Mouse (Mus musculus) ES-Bruce4 (cell line): ENCODE measurements around the gene Tada2a. TPM values are rescaled to one million over a fixed set of nuclear protein-coding genes. Genes with fewer than 3 reads are reported as not detected.

ENCODE experiments used
- H3K27ac ChIP-seq: 2 replicates; pipeline ENCODE4 v1.5.1; 2012; ENCODE audit warnings: low read length, inconsistent platforms; ENCODE audit not compliant: insufficient read depth
- H3K27me3 ChIP-seq: 2 replicates; pipeline ENCODE4 v1.6.1; 2012; ENCODE audit warnings: mild to moderate bottlenecking, low read length, inconsistent platforms; ENCODE audit not compliant: control insufficient read depth, poor library complexity, insufficient read depth, severe bottlenecking
- H3K36me3 ChIP-seq: 2 replicates; pipeline ENCODE4 v1.6.1; 2012; ENCODE audit warnings: inconsistent platforms, mild to moderate bottlenecking, low read length, moderate library complexity; ENCODE audit not compliant: control insufficient read depth, poor library complexity, insufficient read depth, severe bottlenecking
- H3K4me1 ChIP-seq: one replicate; pipeline ENCODE4 v1.8.1; 2011; ENCODE audit warnings: low read length; ENCODE audit not compliant: control insufficient read depth, insufficient read depth
- H3K4me3 ChIP-seq: 2 replicates; pipeline ENCODE4 v1.5.1; 2011; ENCODE audit warnings: low read depth, mild to moderate bottlenecking, low read length
- H3K9ac ChIP-seq: 2 replicates; pipeline ENCODE4 v1.6.1; 2012; ENCODE audit warnings: low read depth, mild to moderate bottlenecking, inconsistent platforms; ENCODE audit not compliant: poor library complexity, severe bottlenecking
- H3K9me3 ChIP-seq: replicated peaks from 2 replicates; pipeline ENCODE4 v1.6.1; 2012; ENCODE audit warnings: mild to moderate bottlenecking, low read length, inconsistent platforms; ENCODE audit not compliant: control insufficient read depth, poor library complexity, insufficient read depth, severe bottlenecking
- CTCF ChIP-seq: IDR thresholded peaks from one replicate; pipeline ENCODE4 v1.8.1; 2011; ENCODE audit warnings: low read depth, low read length
- EP300 ChIP-seq: IDR thresholded peaks from 2 replicates; pipeline ENCODE4 v1.6.1; 2011; ENCODE audit warnings: low read depth, low read length; ENCODE audit not compliant: insufficient read depth
- POLR2A ChIP-seq: IDR thresholded peaks from one replicate; pipeline ENCODE4 v1.8.1; 2011; ENCODE audit warnings: low read length; ENCODE audit not compliant: insufficient read depth
- polyA plus RNA-seq: library from polyadenylated mRNA; stranded (reverse); fragments of >200 nt; gene quantifications from 2 replicates; pipeline ENCODE4 v1.2.4, GENCODE M21; 2011; ENCODE audit warnings: low read depth; ENCODE audit not compliant: missing spikeins, insufficient read depth, insufficient read length

The Tada2a gene
- polyA plus RNA-seq, 1 experiment: 95.8 TPM

- Histone ChIP-seq H3K27ac (no peak overlapping the region), H3K4me1 (no peaks in the 10 kb centered on the region), H3K27me3 (no peaks in the 10 kb centered on the region), H3K36me3 (peaks cover 39% of the 10 kb centered on the region), H3K9ac (no peak overlapping the region), H3K4me3 (no peak overlapping the region), H3K9me3 (no peaks in the 10 kb centered on the region)
- TF ChIP-seq CTCF: no peak
- TF ChIP-seq EP300: no peak
- no peak for TF ChIP-seq POLR2A
These were observed 50.0 kb downstream of the Tada2a start for GRCm38 (mm10) chr11:84079361-84079760.

DNA sequence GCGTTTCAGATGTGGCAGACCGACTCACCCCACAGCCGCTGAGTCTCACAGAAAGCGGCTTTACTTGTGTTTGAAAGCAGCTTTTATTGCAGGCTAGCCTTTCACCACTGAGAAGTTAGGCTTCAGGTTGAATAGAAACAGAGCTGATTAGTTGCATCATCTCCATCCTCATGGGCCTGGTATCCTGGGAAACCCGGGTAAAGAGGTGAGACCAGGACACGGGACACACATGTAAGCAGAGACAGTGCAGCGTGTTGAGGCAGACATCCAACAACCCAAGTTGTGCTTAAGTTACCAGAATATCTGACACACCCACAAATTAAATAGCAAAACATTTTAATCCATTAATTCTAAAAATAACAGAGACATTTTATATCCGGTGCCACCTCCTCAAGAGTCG, 50.8 kb downstream of the Tada2a start:
- H3K36me3 ChIP-seq: peaks cover 33% of the 10 kb centered on the region
- no peak overlapping the region for H3K9ac ChIP-seq
- no peaks in the 10 kb centered on the region for H3K4me1 ChIP-seq
- H3K9me3 ChIP-seq: no peaks in the 10 kb centered on the region
- H3K4me3 ChIP-seq: no peak overlapping the region
- H3K27ac ChIP-seq: no peak overlapping the region; the same call in 1 of the 2 replicates
- H3K27me3 ChIP-seq: no peaks in the 10 kb centered on the region
- TF ChIP-seq POLR2A (no peak), CTCF (no peak), EP300 (no peak)

DNA sequence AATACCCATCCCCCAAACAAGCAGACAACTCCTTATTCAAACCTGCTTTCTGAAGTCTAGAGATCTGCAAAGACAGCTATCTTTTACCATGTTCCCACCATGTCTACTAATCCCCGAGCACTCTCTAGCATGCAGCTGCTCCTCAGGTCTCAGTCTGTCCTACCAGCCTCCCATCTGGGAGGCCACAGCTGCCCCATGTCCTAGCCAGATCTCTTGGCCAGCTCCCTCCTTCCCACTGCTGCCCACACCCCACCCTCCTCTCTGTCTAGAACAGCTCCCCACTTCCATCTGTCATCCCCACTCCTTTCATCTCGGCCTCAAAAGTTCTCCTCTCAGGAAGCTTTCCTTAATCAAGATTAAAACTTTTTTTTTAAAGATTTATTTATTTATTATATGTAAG, 52.4 kb downstream of the Tada2a start:
- TF ChIP-seq CTCF: no peak
- TF ChIP-seq EP300: no peak
- TF ChIP-seq POLR2A: no peak
- Histone ChIP-seq H3K9me3 (no peaks in the 10 kb centered on the region), H3K27me3 (no peaks in the 10 kb centered on the region), H3K4me3 (no peak overlapping the region), H3K27ac (no peak overlapping the region), H3K36me3 (peaks cover 22% of the 10 kb centered on the region), H3K9ac (no peak overlapping the region), H3K4me1 (peaks cover 2% of the 10 kb centered on the region)

DNA sequence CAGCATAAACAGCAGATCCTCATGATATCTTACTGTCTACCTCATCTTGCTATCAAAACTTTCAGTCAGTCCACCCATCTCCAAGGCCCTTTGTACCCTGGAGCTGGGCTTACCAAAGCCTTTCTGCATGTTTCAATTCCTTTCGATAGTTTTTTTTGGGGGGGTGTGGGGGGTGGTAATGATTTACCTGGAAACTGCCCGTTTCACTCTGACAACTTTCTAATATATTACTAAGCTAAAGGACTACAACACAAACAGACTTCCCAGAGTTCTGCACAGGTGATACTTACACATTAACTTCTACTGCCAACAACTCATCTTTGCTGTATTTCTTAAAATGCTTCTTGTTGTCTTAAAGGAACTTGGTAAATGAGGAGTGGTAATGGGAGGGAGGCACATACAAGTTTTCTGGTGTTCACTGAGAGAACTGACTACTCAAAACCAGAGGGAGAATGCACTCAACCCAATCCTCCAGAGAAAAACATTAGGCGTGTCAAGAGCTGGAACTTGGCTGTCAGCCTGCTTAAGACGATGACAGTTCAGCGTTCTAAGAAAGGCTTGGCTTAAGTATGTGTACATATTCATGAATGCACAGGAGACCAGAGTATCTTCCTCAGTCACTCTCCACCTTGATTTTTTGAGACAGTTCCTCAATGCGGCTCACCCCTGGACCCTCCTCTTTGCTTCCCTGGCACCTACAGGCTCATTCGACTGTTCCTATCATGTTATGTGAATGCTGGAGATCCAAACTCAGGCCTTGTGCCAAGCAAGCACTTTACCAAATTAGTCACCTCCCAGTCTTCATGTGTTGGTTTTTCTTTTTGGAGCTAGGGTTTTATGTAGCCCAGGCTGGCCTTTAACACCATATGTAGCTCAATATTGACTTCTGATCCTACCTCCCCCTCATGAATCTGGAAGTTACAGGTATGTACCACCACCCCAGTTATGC, 55.3 kb downstream of the Tada2a start:
- Histone ChIP-seq H3K4me1 (peaks cover 2% of the 10 kb centered on the region), H3K9ac (no peak overlapping the region), H3K4me3 (no peak overlapping the region), H3K27ac (no peak overlapping the region), H3K27me3 (no peaks in the 10 kb centered on the region), H3K36me3 (peaks cover 11% of the 10 kb centered on the region), H3K9me3 (no peaks in the 10 kb centered on the region)
- no peak for TF ChIP-seq EP300
- no peak for TF ChIP-seq CTCF
- no peak for TF ChIP-seq POLR2A

DNA sequence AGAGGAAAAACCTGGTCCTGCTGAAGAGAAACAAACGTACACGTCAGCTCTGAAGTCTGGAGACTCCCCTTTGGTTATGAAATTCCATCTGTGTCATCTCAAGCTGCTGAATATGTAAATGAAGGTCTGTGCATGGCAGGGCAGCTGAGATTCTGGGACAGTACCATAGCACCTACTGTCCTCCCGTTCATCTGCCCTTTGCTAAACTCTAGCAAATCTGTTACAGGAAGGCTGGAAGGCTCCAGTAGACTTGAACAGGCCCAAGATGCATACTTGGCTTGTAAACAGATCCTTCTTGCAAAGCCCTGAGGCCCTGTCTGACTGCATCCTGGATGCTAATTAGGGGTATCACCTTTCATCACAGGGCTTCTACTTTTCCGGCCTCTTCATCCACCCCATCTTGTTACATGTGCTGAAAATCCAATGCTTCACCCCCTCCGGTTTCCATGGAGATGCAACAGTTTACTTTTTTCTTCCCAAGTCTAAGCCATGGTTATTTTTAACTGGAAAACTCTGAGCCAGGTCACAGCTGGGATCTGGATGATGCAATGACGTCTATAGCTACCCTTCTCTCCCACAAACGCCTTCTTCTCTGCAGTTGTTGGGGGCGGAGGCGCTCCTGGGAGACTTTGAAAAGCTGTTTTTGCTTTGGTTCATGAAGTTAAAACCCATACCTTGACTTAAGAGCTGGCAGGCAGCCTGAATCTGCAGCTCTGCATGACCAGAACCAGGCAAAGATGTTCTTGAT, 56.3 kb downstream of the Tada2a start:
- no peak for TF ChIP-seq CTCF
- no peak for TF ChIP-seq POLR2A
- no peak for TF ChIP-seq EP300
- H3K27ac ChIP-seq: 0 out of 2 replicates have a peak overlapping the region, but pooled peaks have one; percentile 49
- no peaks in the 10 kb centered on the region for H3K9me3 ChIP-seq
- no peak overlapping the region for H3K9ac ChIP-seq
- peaks cover 2% of the 10 kb centered on the region for H3K4me1 ChIP-seq
- H3K4me3 ChIP-seq: no peak overlapping the region
- peaks cover under 1% of the 10 kb centered on the region; the same call in 1 of the 2 replicates for H3K36me3 ChIP-seq
- no peaks in the 10 kb centered on the region for H3K27me3 ChIP-seq

DNA sequence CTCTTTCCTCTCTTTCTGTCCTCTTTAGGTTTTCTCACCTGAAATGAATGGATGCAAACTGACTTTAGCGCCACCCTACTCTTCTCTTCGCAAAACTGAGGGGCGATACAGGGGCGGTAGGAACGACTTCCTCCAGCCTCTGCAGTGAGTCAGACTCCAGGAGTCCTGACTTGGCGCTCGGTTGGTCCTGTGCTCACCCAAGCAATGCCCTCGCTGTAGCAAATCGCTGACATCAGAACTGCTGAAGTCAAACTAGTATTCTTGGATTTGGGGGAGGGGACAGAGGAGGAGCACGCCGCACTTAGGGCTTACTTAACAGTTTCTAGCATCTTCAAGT, 60.4 kb downstream of the Tada2a start, which contains the start of gene Dusp14:
Gene Dusp14 (minus strand): TSS at position 228 of the 337 bp plus-strand sequence.
- Histone ChIP-seq H3K9ac (peak within 1 kb of the TSS; percentile 90), H3K27ac (no peak within 1 kb of the TSS), H3K36me3 (no peaks in the 10 kb centered on the region), H3K9me3 (no peaks in the 10 kb centered on the region), H3K4me1 (peaks cover 2% of the 10 kb centered on the region), H3K4me3 (peak within 1 kb of the TSS; percentile 79), H3K27me3 (peaks cover 2% of the 10 kb centered on the region; the same call in 1 of the 2 replicates)
- TF ChIP-seq POLR2A: no peak
- TF ChIP-seq CTCF: no peak
- TF ChIP-seq EP300: no peak
